Mouse (Mus musculus) gastrocnemius, postnatal 14 days (tissue): ENCODE results near the gene Mtmr3. TPM values are rescaled to one million over a fixed set of nuclear protein-coding genes. Genes with fewer than 3 reads are reported as not detected.

ENCODE experiments used
- DNase-seq: peaks from one replicate; pipeline ENCODE4 v3.0.0; 2021; ENCODE audit warnings: mixed read lengths
- intact Hi-C: fragments of 180-260 bp; cut with DNase I; formaldehyde crosslinking; loops from one replicate; pipeline ENCODE4 v1.15.1; 2025; ENCODE audit warnings: low total_unique reads
- total RNA-seq, 2 experiments: library from RNA; stranded (reverse); gene quantifications; 2 replicates each; pipeline ENCODE4 v1.2.3; 2021

Mtmr3 gene
- total RNA-seq, 2 experiments from 2014 or later: 35.3 to 36.5 TPM

DNA sequence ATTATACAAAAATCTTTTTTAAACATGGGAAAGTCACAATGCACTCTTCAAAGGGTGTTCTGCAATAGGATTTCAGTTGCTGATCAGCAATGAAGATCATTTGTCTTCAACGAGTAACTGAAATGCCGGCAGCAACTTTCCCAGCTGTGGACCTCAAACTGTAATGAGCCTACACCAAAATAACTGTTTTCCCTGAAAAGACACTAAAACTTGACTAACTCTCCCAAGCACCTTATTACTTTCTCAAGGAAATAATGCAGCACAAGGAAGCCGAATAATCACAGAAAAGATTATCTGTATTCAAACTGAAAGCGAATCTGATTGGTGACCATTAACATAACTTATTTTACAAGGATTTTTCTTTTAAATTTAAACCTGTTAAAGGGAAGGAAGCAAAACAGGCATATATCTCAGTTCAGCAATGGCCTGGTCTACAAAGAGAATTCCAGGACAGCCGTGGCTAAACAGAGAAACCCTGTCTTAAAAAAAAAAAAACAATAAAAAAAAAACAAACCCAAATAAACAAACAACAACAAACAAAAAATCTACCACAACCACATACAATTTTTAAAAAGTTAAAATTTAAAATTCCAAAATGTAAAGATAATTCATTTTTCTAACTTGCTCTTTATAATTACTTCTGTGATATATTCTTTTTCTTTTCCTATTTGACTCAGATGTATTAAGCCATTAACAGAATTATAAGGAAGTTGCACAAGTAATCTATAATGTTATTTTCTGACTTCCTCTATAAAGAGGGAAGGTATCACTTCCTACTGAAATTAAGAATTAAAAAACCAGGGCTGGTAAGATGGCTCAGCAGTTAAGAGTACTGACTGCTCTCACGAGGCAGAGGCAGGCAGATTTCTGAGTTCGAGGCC lies 50.7 kb downstream of the Mtmr3 start:
- no peak for DNase-seq
- intact Hi-C loops: no loop called here

DNA sequence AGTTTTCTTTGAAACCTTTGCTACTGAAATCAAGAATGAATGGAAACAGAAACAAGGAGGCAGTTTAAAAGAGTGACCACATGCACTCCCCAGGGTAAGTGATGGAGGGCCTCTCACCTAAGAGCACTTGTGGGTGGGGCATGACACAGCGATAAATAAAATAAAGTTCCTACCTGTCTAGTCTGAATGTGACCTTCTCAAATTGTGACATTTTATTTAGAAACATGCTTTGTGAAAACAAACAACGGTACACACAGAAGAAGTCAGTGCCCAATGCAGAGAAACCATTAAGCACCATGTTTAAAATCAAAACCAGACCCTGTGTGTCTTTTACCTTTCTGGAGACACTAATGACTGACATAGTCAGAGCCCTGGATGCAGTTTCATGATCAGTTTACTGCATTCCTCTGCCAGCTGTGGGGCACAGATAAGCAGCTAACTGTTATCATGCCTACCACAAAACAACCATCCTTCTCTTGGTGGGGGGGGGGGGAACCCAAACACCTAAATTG lies 51.6 kb downstream of the Mtmr3 start:
- intact Hi-C loops: no loop called here
- DNase-seq: no peak

DNA sequence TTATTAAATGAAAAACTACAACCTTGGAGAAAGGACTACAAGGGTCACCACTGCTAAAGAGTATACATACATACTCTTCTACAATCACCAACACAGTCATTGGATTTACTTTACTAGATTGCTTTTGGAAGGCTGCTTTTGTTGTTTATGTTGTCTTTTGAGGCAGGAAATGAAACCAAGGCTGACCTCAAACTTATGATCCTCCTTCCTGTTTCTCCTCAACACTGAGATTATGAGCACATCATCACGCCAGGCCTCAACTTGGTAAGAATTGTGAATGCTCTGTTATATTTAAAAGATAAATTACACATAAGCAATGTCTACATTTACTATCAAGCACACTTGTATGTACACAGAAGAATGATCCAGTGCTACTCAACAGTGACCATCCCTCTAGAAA lies 58.0 kb downstream of the Mtmr3 start:
- no peak for DNase-seq
- intact Hi-C loops: no loop called here

DNA sequence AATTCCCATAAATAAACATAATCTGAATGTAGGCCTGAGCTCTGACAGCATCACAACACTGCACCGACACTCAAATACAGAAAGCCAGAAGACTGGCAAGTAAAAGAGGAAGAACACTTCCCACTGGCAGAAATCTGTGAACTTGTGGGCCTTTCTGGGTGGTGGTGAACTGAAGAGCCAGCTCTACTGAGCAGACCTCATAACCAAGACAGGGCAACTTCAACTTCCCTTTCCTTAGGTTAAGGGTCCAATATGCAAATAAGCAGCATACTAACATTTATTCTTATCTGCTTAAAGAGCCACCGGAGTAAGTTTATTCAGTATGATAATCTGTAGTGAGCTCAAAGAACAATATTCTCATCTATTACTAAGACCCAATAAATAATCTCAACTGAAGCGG lies 67.5 kb downstream of the Mtmr3 start:
- DNase-seq: no peak
- intact Hi-C loops: no loop called here

DNA sequence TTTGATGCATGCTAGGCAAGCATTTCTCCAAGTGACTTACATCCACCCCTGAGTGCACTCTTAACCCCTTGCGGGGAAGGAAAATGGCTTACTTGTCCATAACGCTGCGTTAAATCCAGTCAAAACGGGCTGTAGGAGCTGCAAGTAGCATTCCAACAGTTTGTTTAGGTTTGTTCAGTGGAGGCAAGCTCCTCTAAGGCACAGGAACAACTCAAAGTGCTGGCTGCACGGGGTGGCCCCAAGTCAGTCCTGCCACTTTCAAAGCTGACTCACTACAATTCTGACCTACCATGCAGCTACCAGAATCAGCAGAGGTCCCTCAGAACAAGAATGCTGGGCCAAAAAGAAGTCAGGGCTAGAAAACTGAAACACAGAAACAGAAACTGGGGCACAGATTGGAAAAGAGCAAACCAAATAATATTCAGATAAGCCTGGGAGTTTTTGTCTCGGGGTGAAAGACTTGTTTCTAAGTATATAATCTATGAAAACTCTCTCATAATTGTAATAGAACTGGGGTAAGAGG lies 72.5 kb downstream of the Mtmr3 start:
- DNase-seq: no peak

DNA sequence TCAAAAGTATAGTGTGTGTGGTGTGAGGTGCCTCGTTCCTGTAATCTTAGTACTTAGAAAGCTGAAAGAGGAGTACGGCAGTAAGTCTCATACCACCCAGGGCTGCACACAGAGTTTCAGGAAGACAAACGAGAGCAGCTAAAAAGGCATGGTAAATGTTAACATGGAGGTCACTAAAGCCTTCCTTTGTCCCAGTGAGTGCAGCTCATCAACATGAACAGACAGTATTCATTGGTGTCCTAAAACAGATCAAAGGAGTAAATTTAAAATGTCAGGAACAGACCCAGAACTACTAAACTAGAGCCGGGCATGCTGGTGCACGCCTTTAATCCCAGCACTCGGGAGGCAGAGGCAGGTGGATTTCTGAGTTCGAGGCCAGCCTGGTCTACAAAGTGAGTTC lies 75.7 kb downstream of the Mtmr3 start:
- intact Hi-C loops: no loop called here

More for the DNA sequence above, 72.5 kb downstream of the Mtmr3 start:
- intact Hi-C loops: no loop called here

DNA sequence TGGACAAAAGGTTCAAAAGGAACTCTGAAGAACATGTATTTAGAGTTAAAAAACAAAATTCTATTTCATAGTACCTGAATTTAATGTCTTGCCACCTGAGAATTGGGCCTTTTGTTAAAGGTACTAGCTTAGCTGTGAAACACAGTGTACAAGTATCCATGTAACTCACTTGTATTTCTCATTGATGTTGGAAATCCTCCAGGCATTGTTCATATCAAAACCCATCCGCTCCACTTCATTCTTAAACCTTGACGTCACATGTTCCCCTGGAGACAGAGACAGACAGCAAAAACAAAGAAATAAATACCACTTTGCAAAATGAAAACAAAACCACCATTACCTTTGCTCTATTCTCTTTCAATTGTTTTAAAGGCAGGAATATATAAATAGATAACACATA lies 87.2 kb downstream of the Mtmr3 start:
- no peak for DNase-seq
- intact Hi-C loops: loop anchor here (10.0 kb wide), 1 partner anchor 147 kb away; no protein-coding TSS in a partner anchor

More for the DNA sequence above, 75.7 kb downstream of the Mtmr3 start:
- DNase-seq: no peak

DNA sequence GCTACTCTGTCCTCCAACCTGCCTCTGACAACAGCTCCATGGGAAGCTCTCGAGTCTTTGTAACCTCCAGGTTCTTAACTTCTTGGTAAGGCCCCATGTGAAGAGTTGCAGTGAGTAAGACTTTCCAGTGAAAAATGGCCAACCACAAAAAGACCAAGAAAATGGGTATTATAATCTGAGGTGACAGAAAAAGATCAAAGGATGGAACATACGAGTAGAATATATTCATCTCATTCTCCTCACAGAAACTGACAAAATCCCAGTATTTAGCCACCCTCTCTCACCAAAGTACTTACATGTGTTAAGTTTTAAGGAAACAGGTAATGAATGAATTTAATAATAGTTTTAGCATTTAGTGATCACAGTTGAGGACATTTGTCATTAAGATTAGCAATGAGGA lies 88.2 kb downstream of the Mtmr3 start:
- intact Hi-C loops: loop anchor here (10.0 kb wide), 1 partner anchor 148 kb away; no protein-coding TSS in a partner anchor
- no peak for DNase-seq

DNA sequence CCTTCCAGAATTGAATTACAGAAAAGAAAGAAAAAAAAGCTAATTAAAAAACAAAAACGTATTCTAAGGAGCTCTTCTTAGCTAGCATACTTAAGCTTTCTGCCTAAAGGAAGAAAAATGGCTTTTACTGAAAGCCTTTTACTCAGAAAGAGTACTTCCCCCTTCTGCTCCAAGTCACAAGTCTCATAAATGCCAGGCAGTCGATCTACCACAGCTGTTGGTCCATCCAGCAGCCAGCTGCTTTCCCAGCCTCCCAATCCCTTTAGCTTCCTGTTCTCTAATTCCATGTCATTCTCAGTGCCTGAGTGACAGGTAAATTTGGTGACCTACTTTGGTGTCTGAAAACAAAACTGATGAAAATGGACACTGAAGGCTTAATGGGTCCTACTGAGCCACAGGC lies 92.5 kb downstream of the Mtmr3 start:
- DNase-seq: no peak
- intact Hi-C loops: loop anchor here (10.0 kb wide), 1 partner anchor 153 kb away; no protein-coding TSS in a partner anchor

DNA sequence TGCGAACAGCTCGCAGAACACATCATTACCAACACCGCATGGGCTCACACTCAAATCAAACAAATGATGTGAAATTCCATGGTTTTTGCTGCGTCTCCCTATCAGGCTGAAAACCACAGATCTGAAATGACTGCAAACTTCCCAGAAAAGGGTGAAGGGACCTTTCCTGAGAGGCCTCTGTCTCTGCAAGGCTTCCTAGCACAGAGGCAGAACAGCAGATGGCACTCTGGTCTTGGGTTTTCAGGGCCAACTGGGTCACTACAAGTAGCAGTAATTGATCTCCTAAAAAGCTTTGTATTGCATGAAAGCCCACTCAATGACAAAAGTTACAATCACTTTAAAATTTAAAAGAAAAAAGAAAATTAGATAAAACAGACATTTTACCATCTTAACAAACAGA lies 93.8 kb downstream of the Mtmr3 start:
- no peak for DNase-seq
- intact Hi-C loops: loop anchor here (10.0 kb wide), 1 partner anchor 154 kb away; no protein-coding TSS in a partner anchor

DNA sequence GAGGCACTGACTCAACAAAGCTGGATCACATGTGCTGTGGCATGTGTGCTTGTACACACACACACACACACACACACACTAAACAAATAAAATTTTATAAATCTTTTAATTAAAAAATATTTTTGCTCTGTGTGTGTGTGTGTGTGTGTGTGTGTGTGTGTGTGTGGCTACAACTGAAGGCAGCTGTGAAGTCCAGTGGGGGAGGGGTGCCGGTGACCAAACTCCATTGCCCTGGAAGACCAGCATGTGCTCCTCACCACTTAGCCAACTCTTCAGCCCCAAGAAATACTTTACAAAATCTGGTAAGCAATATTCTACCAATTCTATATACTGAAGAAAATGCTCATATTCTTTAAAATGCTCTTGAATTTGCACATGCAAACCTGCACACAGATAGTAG lies 94.4 kb downstream of the Mtmr3 start:
- no peak for DNase-seq
- intact Hi-C loops: loop anchor here (10.0 kb wide), 1 partner anchor 155 kb away; no protein-coding TSS in a partner anchor

DNA sequence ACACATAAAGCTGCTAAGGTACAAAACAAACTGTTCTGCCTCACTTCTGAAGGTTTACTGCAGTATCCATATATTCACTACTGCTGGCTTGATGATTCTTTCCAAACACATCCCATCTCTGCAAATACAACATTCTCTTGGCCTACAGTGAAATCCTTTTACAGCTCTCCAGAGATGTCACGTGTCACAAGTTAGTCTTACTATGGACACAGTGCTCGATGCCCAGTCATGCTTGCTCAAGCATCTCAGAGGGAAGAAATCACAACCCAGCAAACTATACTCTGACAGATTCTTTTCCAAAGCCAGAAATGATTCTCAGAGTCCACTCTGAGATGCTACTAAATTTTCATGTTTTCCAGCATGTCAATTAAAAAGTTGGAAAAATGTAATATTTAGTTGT lies 95.2 kb downstream of the Mtmr3 start:
- intact Hi-C loops: loop anchor here (10.0 kb wide), 1 partner anchor 325 kb away; no protein-coding TSS in a partner anchor
- DNase-seq: no peak

DNA sequence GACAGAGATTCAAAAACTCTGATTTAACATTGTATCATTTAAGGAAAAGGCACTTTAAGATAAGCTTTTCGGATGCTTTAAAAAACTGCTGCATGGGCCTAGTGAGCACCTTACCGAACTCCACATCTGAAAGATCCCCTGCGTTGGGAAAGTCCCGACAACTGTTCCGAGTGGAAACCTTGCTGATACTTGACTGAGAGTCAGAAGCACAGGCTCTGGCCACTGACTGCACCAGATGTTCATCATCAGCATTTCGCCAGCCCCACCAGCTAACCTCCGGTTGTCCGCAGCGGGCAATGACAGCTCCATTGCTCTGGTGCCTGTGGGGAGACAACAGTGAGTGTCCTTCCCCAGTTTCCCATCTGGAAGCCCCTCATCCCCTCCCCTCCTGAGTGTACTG lies 95.9 kb downstream of the Mtmr3 start:
- DNase-seq: no peak
- intact Hi-C loops: loop anchor here (10.0 kb wide), 1 partner anchor 326 kb away; no protein-coding TSS in a partner anchor

DNA sequence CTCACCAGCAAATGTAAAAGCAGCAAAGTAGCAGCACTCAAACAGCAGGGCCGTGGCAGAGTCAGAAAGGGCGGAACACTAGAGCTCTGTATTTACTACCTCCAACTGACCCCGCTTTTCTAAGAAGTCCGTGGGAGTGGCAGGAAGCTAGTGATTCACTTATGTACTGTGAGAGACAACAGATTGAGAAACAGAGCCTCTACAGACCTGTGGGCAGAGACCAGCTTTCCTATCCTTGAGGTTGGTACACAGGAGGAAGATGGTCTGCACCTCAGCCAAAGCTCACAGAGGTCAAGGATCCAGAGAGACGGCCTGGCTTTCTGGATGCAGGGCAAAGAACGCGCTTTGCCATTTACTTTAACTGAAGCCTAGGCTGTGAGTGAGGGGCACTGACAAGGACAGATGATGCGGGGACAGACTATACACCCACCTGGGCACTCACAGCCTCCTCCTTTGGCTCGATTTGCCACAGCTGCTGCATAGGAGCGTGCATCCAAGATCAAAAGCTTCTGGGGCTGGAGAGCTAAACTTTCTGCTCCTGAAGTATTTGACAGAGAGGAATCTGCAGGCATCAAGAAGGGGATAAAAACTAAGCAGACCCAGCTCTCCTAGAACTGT lies 97.1 kb downstream of the Mtmr3 start:
- no peak for DNase-seq
- intact Hi-C loops: loop anchor here (10.0 kb wide), 1 partner anchor 327 kb away; no protein-coding TSS in a partner anchor

DNA sequence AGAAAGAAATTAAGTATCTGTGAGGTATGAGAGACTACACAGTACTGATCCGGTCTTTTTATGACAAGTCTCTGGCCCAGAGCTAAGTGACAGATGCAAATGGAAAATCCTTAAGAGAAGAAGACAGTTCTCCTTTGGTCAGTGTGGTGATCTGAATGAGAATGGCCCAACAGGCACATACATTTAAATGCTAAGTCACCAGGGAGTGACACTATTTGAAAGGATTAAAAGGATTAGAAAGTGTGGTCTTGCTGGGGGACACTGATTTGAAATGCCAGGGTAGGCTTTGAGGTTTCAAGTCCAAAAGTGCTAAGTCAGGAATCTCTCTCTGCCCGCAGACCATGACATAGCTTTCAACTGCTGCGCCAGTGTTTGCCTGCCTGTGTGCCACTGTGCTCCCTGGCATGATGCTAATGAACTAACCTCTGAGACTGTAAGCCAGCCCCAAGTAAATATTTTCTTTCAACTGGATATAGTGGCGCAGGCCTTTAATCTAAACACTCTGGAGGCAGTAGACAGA lies 99.6 kb downstream of the Mtmr3 start:
- intact Hi-C loops: loop anchor here (10.0 kb wide), 1 partner anchor 330 kb away; no protein-coding TSS in a partner anchor
- no peak for DNase-seq

DNA sequence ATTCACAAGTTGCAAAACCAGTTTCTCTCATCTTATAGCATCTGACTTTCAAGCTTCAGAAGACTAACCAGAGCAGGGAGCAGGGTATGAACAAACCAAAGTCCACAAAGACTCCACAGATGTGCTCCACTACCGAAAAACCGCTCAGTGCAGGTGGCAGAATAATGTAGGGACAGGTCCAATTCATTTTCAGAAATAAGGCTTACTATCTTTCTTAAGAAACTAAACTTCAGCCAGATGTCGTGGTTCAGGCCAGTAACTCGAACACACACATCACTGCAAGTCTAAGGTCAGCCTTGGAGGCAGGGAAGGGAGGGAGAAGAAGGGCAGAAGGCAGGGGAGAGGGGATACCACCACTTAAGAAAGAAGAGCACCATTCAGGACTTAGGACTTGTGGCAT lies 105.5 kb downstream of the Mtmr3 start:
- intact Hi-C loops: no loop called here
- DNase-seq: no peak

DNA sequence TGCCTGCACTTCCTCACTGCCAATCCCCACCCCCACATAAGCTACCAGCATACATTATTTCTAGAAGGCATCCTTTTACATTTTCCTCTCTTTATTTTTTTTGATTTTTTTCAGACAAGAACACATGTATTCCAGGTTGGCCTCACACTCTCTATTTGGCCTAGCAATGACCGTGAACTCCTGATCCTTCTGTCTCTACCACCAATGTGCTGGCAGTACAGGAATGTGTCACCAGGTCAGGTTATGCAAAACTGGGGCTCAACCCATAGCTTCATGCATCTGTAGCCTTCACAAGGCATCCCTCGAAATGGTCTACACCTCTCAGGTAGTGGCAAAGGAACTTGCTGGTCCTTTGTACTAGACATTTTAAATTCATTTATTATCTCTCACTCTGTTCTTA lies 105.9 kb downstream of the Mtmr3 start:
- no peak for DNase-seq
- intact Hi-C loops: no loop called here

DNA sequence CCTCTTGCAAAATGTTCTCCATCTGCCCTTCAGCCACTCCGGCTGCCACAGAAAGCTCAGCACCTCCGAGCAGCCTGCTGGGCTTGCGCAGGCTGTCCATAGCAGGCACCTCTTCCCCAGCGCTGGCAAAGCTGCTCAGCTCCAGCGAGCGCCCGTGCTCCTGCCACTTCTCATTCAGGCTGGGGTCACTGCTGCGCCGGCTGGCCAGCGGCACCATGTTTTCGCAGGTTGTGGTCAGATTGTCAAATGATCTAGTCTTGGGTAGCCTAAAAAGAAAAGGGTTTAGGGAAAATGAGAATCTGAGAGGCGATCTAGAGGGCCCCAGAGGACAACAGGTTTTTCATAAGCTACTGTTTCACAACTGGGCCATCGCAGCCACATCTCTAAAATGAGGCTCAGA lies 106.3 kb downstream of the Mtmr3 start:
- intact Hi-C loops: no loop called here

DNA sequence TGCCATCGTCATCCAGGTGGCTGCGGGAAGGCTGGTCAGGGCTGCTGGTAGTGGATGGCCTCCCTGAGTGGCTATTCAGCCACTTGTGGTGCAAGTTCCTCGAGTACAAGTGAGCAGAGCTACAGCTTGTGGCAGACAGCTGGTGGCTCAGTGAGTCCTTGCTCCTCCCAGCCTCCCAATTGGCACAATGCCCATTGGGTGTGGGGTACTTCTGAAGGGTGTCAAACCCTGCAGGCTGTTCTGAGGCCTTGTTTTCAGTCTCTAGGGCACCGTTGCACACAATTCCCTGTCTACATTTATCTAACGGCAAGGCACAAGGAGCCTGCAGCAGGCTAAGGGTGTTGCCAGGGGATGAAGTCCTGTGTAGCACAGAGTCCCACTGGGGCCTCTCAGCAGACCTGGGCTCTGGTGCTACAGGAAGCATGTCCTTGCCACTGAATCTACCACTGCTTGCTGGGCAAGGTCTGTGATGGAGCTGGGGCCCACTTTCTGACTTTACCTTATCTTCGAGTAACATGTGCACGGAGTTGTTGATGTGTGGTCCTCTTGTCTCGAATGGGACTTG lies 107.2 kb downstream of the Mtmr3 start:
- no peak for DNase-seq
- intact Hi-C loops: no loop called here

More for the DNA sequence above, 106.3 kb downstream of the Mtmr3 start:
- DNase-seq: no peak
